Mouse (Mus musculus) lung, embryonic 15.5 days (tissue): ENCODE measurements at regions not wholly inside any gene's neighbourhood (a gene's known extent, or its start where the extent isn't known, plus 50 kb on each side); places are given as distances from the start of the nearest gene placed in this dataset.

Source experiments
- ATAC-seq: fragments of 200-750 bp; cut with Nextera tagmentation; 2 replicates; pipeline ENCODE4 v1.8.0; 2017; ENCODE audit warnings: moderate number of reproducible peaks, borderline replicate concordance; ENCODE audit not compliant: low FRiP score, low TSS enrichment; ENCODE audit errors: extremely low read depth
- H3K27ac ChIP-seq: fragments of 300-500 bp; sonication (generic); 2 replicates; pipeline ENCODE4 v1.5.1; 2015; ENCODE audit warnings: moderate library complexity, mild to moderate bottlenecking, inconsistent platforms
- H3K27me3 ChIP-seq: fragments of 300-500 bp; sonication (generic); 2 replicates; pipeline ENCODE4 v1.6.1; 2015; ENCODE audit warnings: inconsistent platforms
- H3K36me3 ChIP-seq: fragments of 300-500 bp; sonication (generic); 2 replicates; pipeline ENCODE4 v1.6.1; 2015; ENCODE audit warnings: inconsistent platforms
- H3K4me1 ChIP-seq: fragments of 300-500 bp; sonication (generic); 2 replicates; pipeline ENCODE4 v1.6.1; 2015; ENCODE audit warnings: inconsistent platforms
- H3K4me2 ChIP-seq: fragments of 300-500 bp; sonication (generic); 2 replicates; pipeline ENCODE4 v1.6.1; 2015; ENCODE audit warnings: inconsistent platforms, mild to moderate bottlenecking, moderate library complexity
- H3K4me3 ChIP-seq: fragments of 300-500 bp; sonication (generic); 2 replicates; pipeline ENCODE4 v1.5.1; 2015; ENCODE audit warnings: mild to moderate bottlenecking, inconsistent platforms
- H3K9ac ChIP-seq: fragments of 300-500 bp; sonication (generic); 2 replicates; pipeline ENCODE4 v1.6.1; 2015; ENCODE audit warnings: inconsistent platforms
- H3K9me3 ChIP-seq: fragments of 300-500 bp; sonication (generic); 2 replicates; pipeline ENCODE4 v1.6.1; 2016; ENCODE audit warnings: inconsistent platforms
- WGBS: fragments of 180-500 bp; shearing (Covaris S2); methylation state at CpG from one replicate; pipeline ENCODE4 v1.1.7; 2015; 5-methylcytosine and 5-hydroxymethylcytosine counted together

- Histone ChIP-seq H3K4me2 (no peak overlapping the region), H3K36me3 (no peaks in the 10 kb centered on the region), H3K9ac (no peak overlapping the region), H3K4me1 (peaks cover 8% of the 10 kb centered on the region), H3K27me3 (no peaks in the 10 kb centered on the region), H3K4me3 (no peak overlapping the region), H3K9me3 (no peaks in the 10 kb centered on the region), H3K27ac (no peak overlapping the region)
- ATAC-seq = peak; percentile 46
- WGBS = 33% methylated on average over 16 of the region's 16 CpGs
These were observed 91.5 kb upstream of the Gadd45a start for GRCm38 (mm10) chr6:67128503-67129463.

DNA sequence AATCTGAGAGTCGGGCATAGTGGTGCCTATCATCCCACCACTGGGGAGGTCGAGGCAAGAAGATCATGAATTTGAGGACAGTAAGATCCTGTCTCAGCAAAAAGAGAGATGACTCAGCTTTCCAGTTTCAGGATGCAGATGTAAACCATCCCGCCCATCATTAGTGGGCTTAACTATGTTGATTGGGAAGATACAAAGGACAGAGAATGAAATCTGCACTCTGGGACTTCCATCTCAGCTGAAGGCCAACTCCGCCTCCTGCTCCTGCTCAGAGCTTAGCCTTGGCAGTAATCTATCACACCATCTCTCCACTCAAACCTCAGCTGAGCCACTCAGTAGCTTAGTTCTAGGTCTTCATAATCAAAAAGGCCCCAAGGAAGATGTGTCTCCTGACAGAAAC is 90.5 kb upstream of the Gadd45a start:
- Histone ChIP-seq H3K36me3 (no peaks in the 10 kb centered on the region), H3K9me3 (no peaks in the 10 kb centered on the region), H3K27me3 (no peaks in the 10 kb centered on the region), H3K27ac (no peak overlapping the region), H3K4me1 (peaks cover 8% of the 10 kb centered on the region), H3K9ac (no peak overlapping the region), H3K4me2 (no peak overlapping the region), H3K4me3 (no peak overlapping the region)
- ATAC-seq = no peak
- 87% methylated on average over 4 of the region's 4 CpGs for WGBS

GRCm38 (mm10) chr6:67125715-67126312 is 88.6 kb upstream of the Gadd45a start:
- Histone ChIP-seq H3K4me2 (no peak overlapping the region), H3K4me1 (peaks cover 8% of the 10 kb centered on the region), H3K27ac (no peak overlapping the region), H3K9me3 (no peaks in the 10 kb centered on the region), H3K9ac (no peak overlapping the region), H3K27me3 (no peaks in the 10 kb centered on the region), H3K4me3 (no peak overlapping the region), H3K36me3 (no peaks in the 10 kb centered on the region)
- ATAC-seq = no peak
- 69% methylated on average over 7 of the region's 7 CpGs for WGBS

GRCm38 (mm10) chr6:67124089-67124488 is 86.8 kb upstream of the Gadd45a start:
- no peak for ATAC-seq
- Histone ChIP-seq H3K4me3 (no peak overlapping the region), H3K4me2 (no peak overlapping the region), H3K9ac (no peak overlapping the region), H3K27me3 (no peaks in the 10 kb centered on the region), H3K4me1 (peaks cover 8% of the 10 kb centered on the region), H3K27ac (no peak overlapping the region), H3K36me3 (no peaks in the 10 kb centered on the region), H3K9me3 (no peaks in the 10 kb centered on the region)
- 47% methylated on average over 2 of the region's 2 CpGs for WGBS

- ATAC-seq = no peak
- Histone ChIP-seq H3K4me1 (no peaks in the 10 kb centered on the region), H3K36me3 (no peaks in the 10 kb centered on the region), H3K4me2 (no peak overlapping the region), H3K9ac (no peak overlapping the region), H3K27ac (no peak overlapping the region), H3K9me3 (no peaks in the 10 kb centered on the region), H3K27me3 (no peaks in the 10 kb centered on the region), H3K4me3 (no peak overlapping the region)
- WGBS = 66% methylated on average over 4 of the region's 4 CpGs
These were observed 85.8 kb upstream of the Gadd45a start for GRCm38 (mm10) chr6:67123071-67123470.

- Histone ChIP-seq H3K36me3 (no peaks in the 10 kb centered on the region), H3K9ac (no peak overlapping the region), H3K4me2 (no peak overlapping the region), H3K4me3 (no peak overlapping the region), H3K9me3 (no peaks in the 10 kb centered on the region), H3K27me3 (no peaks in the 10 kb centered on the region; the same call in 1 of the 2 replicates), H3K4me1 (peaks cover 4% of the 10 kb centered on the region; the same call in 1 of the 2 replicates), H3K27ac (no peak overlapping the region; the same call in 1 of the 2 replicates)
- 67% methylated on average over 3 of the region's 3 CpGs for WGBS
- ATAC-seq = no peak
These were observed 79.0 kb upstream of the Gadd45a start for GRCm38 (mm10) chr6:67116306-67116705.

- ATAC-seq = peak; percentile 50; the same call in 1 of the 2 replicates
These were observed 78.4 kb upstream of the Gadd45a start for GRCm38 (mm10) chr6:67115505-67116303.

GRCm38 (mm10) chr6:67114753-67115152 is 77.5 kb upstream of the Gadd45a start:
- 85% methylated on average over 4 of the region's 4 CpGs for WGBS
- no peaks in the 10 kb centered on the region; the same call in 1 of the 2 replicates for H3K27me3 ChIP-seq
- H3K4me3 ChIP-seq = no peak overlapping the region
- no peak overlapping the region for H3K9ac ChIP-seq
- no peaks in the 10 kb centered on the region for H3K9me3 ChIP-seq
- H3K36me3 ChIP-seq = no peaks in the 10 kb centered on the region
- no peak for ATAC-seq
- no peak overlapping the region for H3K27ac ChIP-seq
- H3K4me2 ChIP-seq = no peak overlapping the region
- peaks cover 4% of the 10 kb centered on the region; the same call in 1 of the 2 replicates for H3K4me1 ChIP-seq

More at GRCm38 (mm10) chr6:67115505-67116303, 78.4 kb upstream of the Gadd45a start:
- H3K4me2 ChIP-seq = no peak overlapping the region
- no peaks in the 10 kb centered on the region for H3K36me3 ChIP-seq
- 39% methylated on average over 1 of the region's 1 CpGs for WGBS
- no peaks in the 10 kb centered on the region; the same call in 1 of the 2 replicates for H3K27me3 ChIP-seq
- H3K4me3 ChIP-seq = no peak overlapping the region
- peaks cover 4% of the 10 kb centered on the region; the same call in 1 of the 2 replicates for H3K4me1 ChIP-seq
- H3K9me3 ChIP-seq = no peaks in the 10 kb centered on the region
- H3K9ac ChIP-seq = no peak overlapping the region
- H3K27ac ChIP-seq = no peak overlapping the region; the same call in 1 of the 2 replicates

DNA sequence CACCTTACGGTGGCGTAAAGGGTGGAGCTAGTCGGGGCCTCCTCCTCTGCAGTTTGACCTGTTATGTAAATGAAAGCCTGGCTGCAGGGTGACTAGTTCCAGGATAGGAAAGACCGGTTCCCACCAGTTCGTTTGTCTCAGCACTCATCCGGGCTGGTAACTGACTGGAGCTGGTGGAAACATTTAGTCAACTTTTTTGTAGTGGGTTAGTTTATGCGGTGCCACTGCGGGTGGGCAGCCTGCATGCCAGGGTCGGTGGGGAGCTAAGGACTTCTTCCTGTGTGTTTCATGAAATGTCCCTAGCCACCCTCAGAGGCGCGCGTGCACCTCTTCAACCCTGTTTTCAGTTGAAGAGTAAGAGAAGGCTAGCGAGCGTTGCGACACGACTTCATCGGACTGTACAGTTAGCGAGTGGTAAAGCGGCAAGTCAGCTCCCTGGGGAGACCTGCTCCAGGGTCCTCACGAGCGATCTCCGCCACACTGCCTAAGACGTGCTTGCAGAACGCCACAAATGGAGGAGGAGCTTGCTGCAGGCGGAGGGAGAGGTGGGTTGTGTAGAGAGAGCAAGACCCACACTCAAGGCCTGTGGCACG is 76.5 kb upstream of the Gadd45a start:
- Histone ChIP-seq H3K27ac (no peak overlapping the region), H3K27me3 (no peaks in the 10 kb centered on the region; the same call in 1 of the 2 replicates), H3K9ac (no peak overlapping the region), H3K36me3 (no peaks in the 10 kb centered on the region), H3K4me2 (peak overlapping the region; percentile 53), H3K4me3 (peak overlapping the region; percentile 22), H3K4me1 (peaks cover 4% of the 10 kb centered on the region; the same call in 1 of the 2 replicates), H3K9me3 (no peaks in the 10 kb centered on the region)
- 9% methylated on average over 26 of the region's 26 CpGs for WGBS
- peak; percentile 30; the same call in 1 of the 2 replicates for ATAC-seq

DNA sequence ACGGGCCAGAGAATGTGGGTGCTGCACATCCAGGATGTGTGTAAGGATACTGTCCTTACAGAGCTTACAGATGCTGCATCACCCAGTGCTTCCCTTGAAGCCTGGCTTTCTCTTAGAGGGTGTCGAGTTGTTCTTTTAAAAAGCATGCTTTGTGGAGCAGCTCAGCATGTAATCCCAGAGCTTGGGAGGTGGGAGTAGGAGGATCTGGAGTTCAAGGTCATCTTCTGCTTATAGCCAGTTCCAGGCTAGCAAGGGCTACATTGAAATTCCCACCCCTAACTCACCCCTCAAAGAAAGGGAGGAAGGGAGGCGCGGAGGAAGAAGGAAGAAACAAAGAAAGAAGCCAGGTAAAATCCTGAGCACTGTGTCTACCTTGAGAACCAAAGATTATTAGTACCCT is 76.0 kb upstream of the Gadd45a start:
- WGBS = 68% methylated on average over 4 of the region's 4 CpGs
- no peak overlapping the region for H3K27ac ChIP-seq
- no peaks in the 10 kb centered on the region for H3K36me3 ChIP-seq
- no peaks in the 10 kb centered on the region; the same call in 1 of the 2 replicates for H3K27me3 ChIP-seq
- H3K9me3 ChIP-seq = no peaks in the 10 kb centered on the region
- peak overlapping the region; percentile 53 for H3K4me2 ChIP-seq
- no peak for ATAC-seq
- H3K9ac ChIP-seq = no peak overlapping the region
- no peak overlapping the region for H3K4me3 ChIP-seq
- peaks cover 4% of the 10 kb centered on the region; the same call in 1 of the 2 replicates for H3K4me1 ChIP-seq

DNA sequence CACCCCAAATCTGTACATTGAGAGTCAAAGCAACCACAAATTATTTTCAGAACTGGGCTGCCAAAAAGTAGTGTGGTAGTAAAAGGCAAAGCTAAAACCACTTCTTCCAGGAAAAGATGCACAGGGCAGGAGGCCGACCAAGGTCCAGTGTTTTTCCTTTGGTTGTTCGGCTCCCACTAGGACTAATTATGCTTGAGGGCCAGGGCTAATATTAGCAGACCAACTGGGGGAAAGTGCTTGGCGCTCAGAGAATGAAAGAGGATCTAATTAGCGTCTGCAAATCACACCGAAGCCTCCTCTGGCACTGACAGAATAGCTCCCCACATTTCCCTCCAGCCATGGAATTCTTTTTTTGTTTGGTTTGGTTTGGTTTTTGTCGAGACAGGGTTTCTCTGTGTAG is 75.1 kb upstream of the Gadd45a start:
- Histone ChIP-seq H3K9ac (no peak overlapping the region), H3K4me2 (no peak overlapping the region), H3K4me1 (peaks cover 4% of the 10 kb centered on the region; the same call in 1 of the 2 replicates), H3K27me3 (no peaks in the 10 kb centered on the region; the same call in 1 of the 2 replicates), H3K36me3 (no peaks in the 10 kb centered on the region), H3K4me3 (no peak overlapping the region), H3K9me3 (no peaks in the 10 kb centered on the region), H3K27ac (no peak overlapping the region)
- no peak for ATAC-seq
- 79% methylated on average over 6 of the region's 6 CpGs for WGBS
